Mouse (Mus musculus) stomach, embryonic 14.5 days (tissue): ENCODE measurements around the gene Psmd9. TPM values are rescaled to one million over a fixed set of nuclear protein-coding genes. Genes with fewer than 3 reads are reported as not detected.

Source experiments
- ATAC-seq: fragments of 200-750 bp; cut with Nextera tagmentation; 2 replicates; pipeline ENCODE4 v1.8.0; 2017; ENCODE audit warnings: low read depth, moderate TSS enrichment; ENCODE audit not compliant: insufficient number of reproducible peaks, insufficient read depth, low FRiP score
- H3K27ac ChIP-seq: fragments of 300-500 bp; sonication (generic); 2 replicates; pipeline ENCODE4 v1.5.1; 2014; ENCODE audit warnings: mild to moderate bottlenecking, low read length, moderate library complexity, mixed read lengths
- H3K27me3 ChIP-seq: fragments of 300-500 bp; sonication (generic); 2 replicates; pipeline ENCODE4 v1.6.1; 2014; ENCODE audit warnings: low read length, control low read depth, mixed read lengths; ENCODE audit not compliant: control insufficient read depth, insufficient read depth
- H3K36me3 ChIP-seq: fragments of 300-500 bp; sonication (generic); 2 replicates; pipeline ENCODE4 v1.6.1; 2014; ENCODE audit warnings: mild to moderate bottlenecking, control low read depth, low read length, moderate library complexity, mixed read lengths; ENCODE audit not compliant: control insufficient read depth, insufficient read depth
- H3K4me1 ChIP-seq: fragments of 300-500 bp; sonication (generic); 2 replicates; pipeline ENCODE4 v1.6.1; 2014; ENCODE audit warnings: low read length, control low read depth, mixed read lengths; ENCODE audit not compliant: control insufficient read depth, insufficient read depth
- H3K4me2 ChIP-seq: fragments of 300-500 bp; sonication (generic); replicated peaks from 2 replicates; pipeline ENCODE4 v1.6.1; 2014; ENCODE audit warnings: low read depth, low read length, control low read depth
- H3K4me3 ChIP-seq: fragments of 300-500 bp; sonication (generic); 2 replicates; pipeline ENCODE4 v1.5.1; 2014; ENCODE audit warnings: low read depth, low read length, control low read depth
- H3K9ac ChIP-seq: fragments of 300-500 bp; sonication (generic); replicated peaks from 2 replicates; pipeline ENCODE4 v1.6.1; 2014; ENCODE audit warnings: low read depth, mild to moderate bottlenecking, control low read depth, low read length, moderate library complexity, mixed read lengths
- H3K9me3 ChIP-seq: fragments of 300-500 bp; sonication (generic); 2 replicates; pipeline ENCODE4 v1.6.1; 2016; ENCODE audit warnings: low read depth, low read length, control low read depth; ENCODE audit not compliant: control insufficient read depth
- WGBS: fragments of 180-500 bp; shearing (Covaris S2); extraction: QIAGEN DNeasy Blood & Tissue Kit; methylation state at CpG from one replicate; pipeline ENCODE4 v1.1.7; 2014; 5-methylcytosine and 5-hydroxymethylcytosine counted together
- polyA plus RNA-seq: library from polyadenylated mRNA; unstranded; fragments of >200 nt; fragmentation: Nextera tagmentation; extraction: Ambion mirVana; gene quantifications from 2 replicates; pipeline ENCODE4 v1.2.1, GENCODE M21; 2014

Psmd9 gene
- polyA plus RNA-seq, 1 experiment from 2014 or later = 82.3 TPM

GRCm38 (mm10) chr5:123276636-123277341 is 107.6 kb downstream of the Psmd9 start:
- Histone ChIP-seq H3K27me3 (no peaks in the 10 kb centered on the region), H3K9ac (no peak overlapping the region), H3K4me1 (no peaks in the 10 kb centered on the region), H3K36me3 (no peaks in the 10 kb centered on the region), H3K9me3 (no peaks in the 10 kb centered on the region), H3K4me2 (no peak overlapping the region), H3K4me3 (no peak overlapping the region), H3K27ac (no peak overlapping the region)
- WGBS = 74% methylated on average over 9 of the region's 9 CpGs
- ATAC-seq = no peak

GRCm38 (mm10) chr5:123277342-123277701 is 108.1 kb downstream of the Psmd9 start:
- 57% methylated on average over 7 of the region's 7 CpGs for WGBS
- Histone ChIP-seq H3K4me2 (no peak overlapping the region), H3K9me3 (no peaks in the 10 kb centered on the region), H3K4me3 (no peak overlapping the region), H3K27ac (no peak overlapping the region), H3K9ac (no peak overlapping the region), H3K27me3 (no peaks in the 10 kb centered on the region), H3K36me3 (no peaks in the 10 kb centered on the region), H3K4me1 (no peaks in the 10 kb centered on the region)
- ATAC-seq = no peak

- Histone ChIP-seq H3K36me3 (no peaks in the 10 kb centered on the region), H3K4me3 (no peak overlapping the region), H3K4me1 (no peaks in the 10 kb centered on the region), H3K9ac (no peak overlapping the region), H3K4me2 (no peak overlapping the region), H3K9me3 (no peaks in the 10 kb centered on the region), H3K27me3 (no peaks in the 10 kb centered on the region), H3K27ac (no peak overlapping the region)
- no peak for ATAC-seq
- 82% methylated on average over 4 of the region's 4 CpGs for WGBS
Measured at GRCm38 (mm10) chr5:123277704-123278103, 108.5 kb downstream of the Psmd9 start.

GRCm38 (mm10) chr5:123279248-123279647 is 110.0 kb downstream of the Psmd9 start:
- no peak for ATAC-seq
- Histone ChIP-seq H3K9me3 (no peaks in the 10 kb centered on the region), H3K9ac (no peak overlapping the region), H3K27ac (no peak overlapping the region), H3K36me3 (no peaks in the 10 kb centered on the region), H3K4me3 (no peak overlapping the region), H3K4me1 (no peaks in the 10 kb centered on the region), H3K4me2 (no peak overlapping the region), H3K27me3 (no peaks in the 10 kb centered on the region)
- WGBS = 90% methylated on average over 4 of the region's 4 CpGs

- ATAC-seq = no peak
- Histone ChIP-seq H3K27me3 (no peaks in the 10 kb centered on the region), H3K27ac (no peak overlapping the region), H3K4me3 (no peak overlapping the region), H3K9me3 (no peaks in the 10 kb centered on the region), H3K9ac (no peak overlapping the region), H3K36me3 (no peaks in the 10 kb centered on the region), H3K4me2 (no peak overlapping the region), H3K4me1 (no peaks in the 10 kb centered on the region)
- 74% methylated on average over 9 of the region's 9 CpGs for WGBS
Measured at GRCm38 (mm10) chr5:123281336-123282136, 112.3 kb downstream of the Psmd9 start.

- ATAC-seq = no peak
- Histone ChIP-seq H3K9ac (no peak overlapping the region), H3K27me3 (no peaks in the 10 kb centered on the region), H3K27ac (no peak overlapping the region), H3K9me3 (no peaks in the 10 kb centered on the region), H3K4me2 (no peak overlapping the region), H3K36me3 (no peaks in the 10 kb centered on the region), H3K4me1 (no peaks in the 10 kb centered on the region), H3K4me3 (no peak overlapping the region)
- 40% methylated on average over 8 of the region's 8 CpGs for WGBS
Measured at GRCm38 (mm10) chr5:123285174-123285573, 116.0 kb downstream of the Psmd9 start.

- H3K36me3 ChIP-seq = no peaks in the 10 kb centered on the region
- H3K9ac ChIP-seq = no peak overlapping the region
- H3K4me3 ChIP-seq = no peak overlapping the region
- H3K27ac ChIP-seq = no peak overlapping the region
- no peak for ATAC-seq
- H3K4me2 ChIP-seq = no peak overlapping the region
- no peaks in the 10 kb centered on the region for H3K27me3 ChIP-seq
- WGBS = 90% methylated on average over 5 of the region's 5 CpGs
- H3K4me1 ChIP-seq = no peaks in the 10 kb centered on the region
- H3K9me3 ChIP-seq = no peaks in the 10 kb centered on the region
Measured at GRCm38 (mm10) chr5:123288079-123288478, 118.9 kb downstream of the Psmd9 start.

- Histone ChIP-seq H3K4me3 (no peak overlapping the region), H3K9ac (no peak overlapping the region), H3K27me3 (no peaks in the 10 kb centered on the region), H3K4me1 (no peaks in the 10 kb centered on the region), H3K36me3 (no peaks in the 10 kb centered on the region), H3K27ac (no peak overlapping the region), H3K4me2 (no peak overlapping the region), H3K9me3 (no peaks in the 10 kb centered on the region)
- ATAC-seq = no peak
- WGBS = 76% methylated on average over 9 of the region's 9 CpGs
Measured at GRCm38 (mm10) chr5:123294653-123295052, 125.4 kb downstream of the Psmd9 start.
